Mouse (Mus musculus) CH12F3 (cell line): Measurements from ENCODE around the gene Syt13.

Source experiments
- in situ Hi-C: fragments of 300-500 bp; cut with MboI; formaldehyde crosslinking; loops from 2 replicates; pipeline ENCODE4 v1.14.3; 2020; ENCODE audit warnings: low sequenced_read_pairs

Syt13 gene

DNA sequence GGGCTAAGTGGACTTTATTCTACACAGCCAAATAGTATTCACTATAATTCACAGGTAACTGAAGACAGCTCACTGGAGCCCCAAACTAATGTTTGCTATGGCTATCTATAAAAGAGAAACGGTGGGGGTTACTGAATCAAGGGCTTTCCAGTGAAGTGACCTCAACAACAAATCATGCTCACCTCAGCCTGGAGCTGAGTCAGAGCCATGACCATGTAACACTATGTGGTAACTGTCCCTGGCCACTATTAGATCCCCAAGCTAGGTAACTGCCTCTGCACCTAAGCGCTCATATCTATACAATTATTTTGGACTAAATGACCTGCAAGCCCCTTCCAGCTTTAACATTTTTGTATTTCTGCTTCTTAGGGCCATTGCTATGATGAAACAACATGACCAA lies 42.0 kb downstream of the Syt13 start:
- in situ Hi-C loops, result no loop called here

DNA sequence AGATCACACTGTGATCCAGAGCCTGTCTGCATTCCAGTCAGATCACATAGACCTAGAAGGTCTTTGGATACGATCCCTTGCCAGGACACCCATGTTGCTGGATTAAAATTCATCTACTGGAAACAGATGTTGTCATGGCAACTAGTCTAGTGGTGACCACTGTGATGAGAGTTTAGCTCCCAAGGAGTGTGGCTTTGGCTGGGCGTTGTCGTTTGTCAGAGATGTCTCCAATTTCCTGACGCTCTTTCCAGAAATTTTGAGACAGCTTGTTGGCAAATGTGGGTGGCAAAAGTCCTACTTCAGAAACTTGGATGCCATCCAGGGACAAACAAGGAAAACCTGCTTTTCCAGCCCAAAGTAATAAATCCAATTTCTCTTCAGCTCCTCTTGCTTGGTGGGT lies 43.7 kb downstream of the Syt13 start:
- in situ Hi-C loops, result no loop called here

DNA sequence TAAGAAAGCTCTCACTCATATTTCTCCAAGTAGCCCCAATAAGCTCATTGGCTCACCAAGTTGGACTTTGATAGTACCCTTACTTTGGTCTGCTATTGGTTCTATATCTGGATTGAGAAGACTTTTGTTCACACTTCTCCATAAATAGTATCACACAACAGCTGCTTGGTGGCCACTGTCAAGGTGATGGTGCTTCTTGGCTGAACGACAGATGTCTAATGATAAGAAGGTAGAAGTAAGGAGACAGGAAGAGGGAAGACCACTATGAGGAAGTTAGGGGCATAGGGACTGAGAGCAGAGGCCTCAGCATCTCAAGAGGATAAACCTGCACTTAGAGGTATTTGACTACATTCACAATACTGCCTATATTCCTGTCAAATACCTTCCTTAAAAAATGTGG lies 49.4 kb downstream of the Syt13 start:
- in situ Hi-C loops, result no loop called here

DNA sequence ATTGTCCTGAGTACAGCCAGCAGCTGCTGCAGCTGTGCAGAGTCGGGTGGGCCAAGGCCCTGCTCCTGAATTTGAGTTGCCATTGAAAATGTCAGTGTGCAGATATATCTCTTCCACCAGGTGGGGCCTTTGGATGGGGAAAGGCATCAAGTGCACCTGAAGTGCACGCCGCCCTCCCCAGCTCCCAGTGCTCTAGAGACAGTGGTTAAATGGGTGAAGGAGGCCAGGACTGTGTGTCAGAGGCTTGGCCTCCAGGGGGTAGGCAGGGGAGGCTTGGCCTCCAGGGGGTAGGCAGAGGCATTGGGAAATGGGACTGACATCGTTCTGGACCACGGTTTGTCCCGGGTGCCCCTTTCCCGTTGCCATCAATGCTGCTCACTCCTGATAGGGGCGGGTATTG lies 51.4 kb downstream of the Syt13 start:
- in situ Hi-C loops, result no loop called here

DNA sequence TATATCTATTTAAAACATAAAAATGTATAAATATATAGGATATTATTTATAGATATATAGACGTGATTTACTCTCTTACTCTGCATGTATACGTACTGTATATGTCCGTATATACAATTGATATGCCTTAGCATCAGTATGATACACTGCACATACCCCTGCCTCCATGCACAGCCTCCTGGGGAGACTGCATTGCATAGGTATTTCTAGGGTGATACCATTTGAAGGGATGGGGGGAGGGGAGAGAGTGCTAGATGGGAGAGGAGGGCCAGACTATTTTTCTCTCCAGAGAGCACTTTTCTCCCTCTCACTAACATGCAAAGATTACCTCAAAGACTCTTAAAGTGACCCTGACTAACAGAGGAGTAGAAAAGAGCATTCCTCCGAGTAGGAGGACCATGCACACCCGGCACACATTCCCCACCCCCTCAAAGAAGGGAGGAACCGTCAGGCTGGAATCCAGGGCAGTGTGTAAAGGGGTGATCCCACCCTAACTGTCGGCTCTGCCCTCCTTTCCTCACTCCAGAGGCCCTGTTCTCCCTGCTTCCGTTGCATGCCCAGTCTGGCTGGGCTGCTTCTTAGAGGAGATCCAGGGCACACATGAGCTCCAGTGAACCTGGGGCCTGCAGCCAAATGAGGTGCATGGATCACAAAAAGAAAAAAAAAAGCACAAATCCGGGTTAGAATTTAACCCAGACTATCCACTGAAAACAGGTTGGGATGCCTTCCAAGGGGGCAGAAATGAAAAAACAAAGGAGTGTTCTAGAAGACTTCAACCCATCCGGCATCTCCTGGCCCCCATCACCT lies 52.3 kb downstream of the Syt13 start:
- in situ Hi-C loops, result no loop called here

DNA sequence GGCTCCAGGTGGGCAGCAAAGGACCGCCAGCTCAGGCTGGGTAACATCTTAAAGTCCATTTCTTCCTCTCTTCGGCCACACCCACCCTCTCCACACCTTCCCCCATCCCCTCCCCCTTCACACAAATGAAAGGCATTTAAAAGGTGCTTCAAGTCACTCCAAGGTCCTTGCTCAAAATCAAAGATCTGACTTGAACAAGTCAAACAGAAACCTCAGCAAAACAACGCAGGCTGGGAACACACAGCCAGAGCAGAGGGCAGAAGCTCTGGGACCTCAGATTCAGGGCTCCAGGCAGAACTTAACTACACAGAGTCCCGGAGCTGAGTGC lies 52.9 kb downstream of the Syt13 start:
- in situ Hi-C loops, result no loop called here

DNA sequence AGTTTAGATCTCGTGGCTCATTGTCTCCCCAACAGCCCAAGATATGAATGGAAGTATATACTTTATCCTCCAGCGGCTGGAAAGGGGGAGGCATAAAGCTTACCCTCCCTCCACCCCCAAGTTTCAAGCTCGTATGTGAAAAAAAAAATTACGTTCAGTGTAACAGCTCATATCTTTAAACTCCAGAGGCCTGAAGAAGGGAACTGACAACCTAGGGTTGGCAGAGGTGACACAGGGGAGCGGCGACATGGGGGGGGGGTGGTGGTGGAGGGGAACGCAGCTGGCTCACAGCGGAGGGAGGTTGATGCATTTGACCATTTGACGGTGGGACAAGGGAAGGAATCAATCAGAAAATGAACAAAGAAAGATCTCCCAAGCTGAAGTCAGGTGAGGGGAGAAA lies 56.2 kb downstream of the Syt13 start:
- in situ Hi-C loops, result no loop called here

DNA sequence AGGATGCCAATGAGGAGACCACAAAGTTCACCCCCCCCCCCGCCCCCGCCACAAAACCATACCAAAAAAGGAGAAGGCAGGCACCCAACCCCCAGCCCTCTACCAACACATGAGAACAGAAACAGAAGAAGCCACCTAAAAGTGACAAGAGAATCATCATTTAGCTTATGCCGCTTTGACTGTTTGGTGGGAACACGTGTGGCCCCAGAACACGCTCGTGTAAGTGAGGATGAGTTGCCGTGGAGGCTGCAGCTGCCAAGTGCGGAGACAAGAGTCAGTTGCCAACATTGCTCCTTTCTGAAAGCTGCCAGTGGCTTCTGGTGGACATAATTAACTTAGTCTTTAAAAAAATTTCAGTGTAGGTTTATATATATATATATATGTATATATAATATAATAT lies 56.6 kb downstream of the Syt13 start:
- in situ Hi-C loops, result no loop called here

DNA sequence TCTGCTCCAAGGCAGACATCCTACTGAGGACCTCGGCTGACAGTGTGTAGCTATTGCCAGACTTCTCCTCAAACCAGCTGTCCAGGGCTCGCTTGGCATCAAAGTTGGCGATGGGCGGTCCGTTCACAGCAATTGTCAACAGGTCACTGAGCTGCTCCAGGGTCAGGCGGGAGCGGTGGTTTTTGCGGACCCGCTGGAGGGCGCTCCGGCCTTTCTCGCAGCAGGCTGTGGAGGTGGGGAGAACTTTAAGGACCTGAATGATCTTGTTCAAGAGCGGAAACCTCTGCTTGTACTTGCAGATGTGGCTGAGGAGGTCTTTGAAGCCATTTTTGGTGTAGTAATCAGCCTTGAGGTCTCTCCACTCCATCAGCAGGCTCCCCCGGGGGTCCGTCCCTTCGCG lies 57.2 kb downstream of the Syt13 start:
- in situ Hi-C loops, result no loop called here

DNA sequence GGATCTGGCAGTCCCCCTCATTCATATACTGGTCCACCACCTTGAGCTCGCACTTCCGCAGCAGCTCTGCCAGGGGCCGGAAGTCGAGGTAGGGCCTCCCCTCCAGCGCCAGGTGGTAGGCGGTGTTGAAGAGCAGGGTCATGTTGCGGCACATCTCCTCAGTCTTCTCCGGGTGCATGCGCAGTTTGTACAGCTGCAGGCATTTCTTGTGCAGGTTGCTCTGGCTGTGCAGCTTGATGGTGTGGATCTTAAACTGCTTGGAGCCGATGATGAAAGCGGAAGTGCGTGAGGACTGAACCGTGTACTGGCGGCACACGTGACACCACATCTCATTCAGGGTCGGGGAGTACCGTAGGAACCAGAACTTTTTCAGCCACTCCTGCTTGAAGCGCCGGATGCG lies 58.7 kb downstream of the Syt13 start:
- in situ Hi-C loops, result no loop called here

DNA sequence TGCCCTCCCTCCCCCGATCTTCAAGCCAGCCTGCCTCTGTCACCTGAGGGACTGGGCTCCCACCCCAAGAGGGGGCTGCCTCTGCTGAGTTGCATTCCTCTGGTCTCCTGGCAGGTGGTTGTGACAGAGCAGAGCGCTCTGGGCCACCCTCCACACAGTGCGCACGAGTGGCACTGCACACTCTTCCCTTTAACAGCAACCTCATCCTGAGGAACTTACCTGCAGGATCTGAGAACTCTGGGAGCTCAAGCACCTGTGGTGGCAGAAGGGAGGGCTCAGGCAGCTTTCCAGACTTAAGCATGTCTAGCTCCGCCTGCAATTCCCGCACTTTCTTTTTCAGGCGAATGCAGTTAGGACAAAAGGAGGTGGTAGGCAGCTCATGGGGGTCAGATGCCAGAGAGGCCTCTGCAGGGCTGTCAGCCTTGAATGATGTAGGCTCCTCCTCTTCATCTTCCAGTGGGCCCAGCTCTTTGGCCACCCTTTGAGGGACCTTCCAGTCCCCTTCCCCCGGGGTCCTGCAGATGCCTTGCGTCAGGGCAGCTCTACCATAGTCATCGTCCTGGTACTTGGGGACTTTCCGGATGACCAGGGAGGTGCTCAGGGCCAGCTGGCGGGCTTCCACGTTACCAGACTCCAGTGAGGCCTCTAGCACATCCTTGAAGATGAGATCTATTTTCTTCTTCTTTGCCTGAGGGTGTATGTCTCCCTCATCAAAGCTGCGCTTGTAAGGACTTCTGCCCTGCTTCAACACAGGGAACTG lies 60.3 kb downstream of the Syt13 start:
- in situ Hi-C loops, result no loop called here

DNA sequence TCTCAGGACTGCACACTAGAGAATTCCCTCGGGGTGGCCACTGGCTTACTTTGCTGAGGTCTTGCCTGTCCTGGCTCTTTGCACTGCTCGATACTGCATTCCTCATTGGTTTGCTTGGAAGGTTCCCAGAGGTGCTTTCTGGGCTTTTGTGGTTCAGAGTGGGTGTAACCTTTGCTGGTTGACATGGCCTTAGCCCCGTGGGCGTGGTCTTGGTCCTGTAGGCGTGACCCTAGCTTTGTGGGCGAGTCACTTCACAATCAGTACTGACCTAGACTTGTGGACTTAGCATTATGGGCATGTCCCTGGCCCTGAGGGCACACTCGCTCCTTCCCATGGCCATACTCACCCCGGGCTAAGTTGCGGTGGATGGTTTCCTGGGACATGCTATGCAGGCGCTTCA lies 65.3 kb downstream of the Syt13 start:
- in situ Hi-C loops, result no loop called here

DNA sequence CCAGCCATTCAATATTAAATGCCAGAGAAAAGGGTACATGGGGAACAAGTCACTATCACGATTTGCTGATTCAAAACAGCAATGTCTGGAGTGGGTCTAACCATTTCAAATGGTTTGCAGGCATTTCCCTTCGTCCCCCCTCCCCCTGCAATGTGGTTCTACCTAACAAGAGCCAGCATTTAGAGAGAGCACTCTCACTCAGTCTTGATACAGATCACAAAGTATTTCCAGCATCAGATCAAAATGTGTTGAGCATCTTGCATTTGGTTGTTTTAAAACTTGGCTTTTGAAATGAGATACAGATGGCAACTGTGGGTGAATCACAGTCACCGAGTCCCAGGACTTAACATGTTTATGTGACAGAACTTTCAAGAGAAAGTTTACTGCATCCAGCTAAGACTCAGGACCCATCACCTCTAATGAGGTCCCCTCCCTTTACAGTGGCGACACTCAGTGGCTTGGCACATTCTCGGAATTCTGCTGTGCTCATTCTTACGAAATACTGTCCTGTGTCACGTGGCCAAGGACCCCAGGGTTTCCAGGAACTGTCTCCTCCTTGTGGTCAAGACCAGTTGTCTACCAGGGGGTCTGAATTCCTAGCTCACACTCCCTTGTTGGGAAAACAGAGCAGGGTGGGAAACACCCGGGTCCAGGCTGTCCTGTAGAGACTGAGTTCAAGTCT lies 67.8 kb downstream of the Syt13 start:
- in situ Hi-C loops, result no loop called here

DNA sequence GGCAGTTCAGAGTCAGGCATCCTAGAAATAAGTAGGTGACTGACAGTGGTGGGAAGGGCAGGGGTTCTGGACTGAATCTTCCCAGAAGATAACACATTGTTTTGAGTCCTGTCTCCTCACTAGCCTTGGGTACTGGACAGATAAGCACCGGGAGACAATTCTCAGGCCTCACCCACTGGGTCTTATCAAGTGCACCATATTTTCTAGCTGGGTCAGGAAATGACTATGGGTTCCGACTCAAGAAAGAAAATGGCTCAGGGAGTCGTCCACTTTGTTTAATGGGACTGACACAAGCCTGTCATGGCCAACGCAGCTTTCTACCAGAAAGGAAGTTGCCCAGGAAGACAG lies 68.3 kb downstream of the Syt13 start:
- in situ Hi-C loops, result no loop called here

DNA sequence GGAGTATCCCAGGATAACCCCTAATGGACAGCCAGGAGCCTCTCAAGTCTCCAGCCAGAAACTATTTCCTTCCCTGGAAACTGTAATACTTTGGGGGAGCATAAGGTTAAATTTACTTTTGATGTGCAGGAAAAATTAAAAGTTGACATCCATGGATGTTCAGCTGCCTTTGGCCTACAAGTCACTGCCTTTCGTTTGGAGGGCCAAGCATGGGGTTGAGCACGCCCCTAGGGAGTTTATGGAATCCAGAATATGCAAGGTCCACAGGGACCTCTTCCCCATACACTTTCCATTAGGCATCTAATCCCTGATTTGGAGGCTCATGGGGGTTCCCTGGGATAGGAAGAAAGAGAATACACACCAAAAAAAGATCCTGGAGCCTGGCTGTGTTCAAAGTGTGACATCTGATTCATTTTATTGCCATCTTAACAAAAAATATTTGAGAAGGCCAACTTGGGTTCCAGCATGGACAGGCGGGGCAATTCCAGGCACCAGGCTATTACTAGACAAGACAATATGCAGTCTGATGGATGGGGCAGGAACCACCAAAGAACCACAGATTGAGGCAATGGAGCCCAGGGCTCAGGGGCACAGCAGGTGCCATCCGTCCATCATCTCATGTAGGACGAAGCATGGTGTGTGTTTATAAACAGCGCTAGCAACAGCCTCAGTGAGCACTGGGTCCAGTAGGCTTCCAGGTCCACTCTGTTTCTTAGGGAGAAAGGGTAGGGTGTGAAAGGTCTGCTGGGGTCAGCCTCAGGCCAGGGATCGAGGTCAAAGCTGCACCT lies 69.6 kb downstream of the Syt13 start:
- in situ Hi-C loops, result no loop called here

DNA sequence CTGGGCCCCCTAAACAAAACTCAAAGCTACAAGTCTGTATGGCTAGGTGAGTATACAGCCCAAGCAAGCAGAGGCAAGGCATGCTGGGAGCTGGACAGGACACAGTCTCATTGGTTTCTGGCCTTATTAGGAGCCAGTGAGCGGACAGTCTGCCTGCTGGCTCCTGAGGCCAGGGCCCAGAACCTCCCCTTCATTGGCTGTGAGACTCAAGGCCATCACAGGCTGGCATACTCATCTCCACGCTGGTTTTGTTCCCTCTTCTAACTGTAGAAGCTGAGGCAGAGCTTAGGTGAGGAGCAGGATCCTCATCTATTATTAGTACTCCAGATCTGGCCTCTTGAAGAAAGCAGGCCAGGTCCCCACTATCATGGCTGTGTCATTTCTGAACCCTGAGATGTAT lies 70.3 kb downstream of the Syt13 start:
- in situ Hi-C loops, result no loop called here

DNA sequence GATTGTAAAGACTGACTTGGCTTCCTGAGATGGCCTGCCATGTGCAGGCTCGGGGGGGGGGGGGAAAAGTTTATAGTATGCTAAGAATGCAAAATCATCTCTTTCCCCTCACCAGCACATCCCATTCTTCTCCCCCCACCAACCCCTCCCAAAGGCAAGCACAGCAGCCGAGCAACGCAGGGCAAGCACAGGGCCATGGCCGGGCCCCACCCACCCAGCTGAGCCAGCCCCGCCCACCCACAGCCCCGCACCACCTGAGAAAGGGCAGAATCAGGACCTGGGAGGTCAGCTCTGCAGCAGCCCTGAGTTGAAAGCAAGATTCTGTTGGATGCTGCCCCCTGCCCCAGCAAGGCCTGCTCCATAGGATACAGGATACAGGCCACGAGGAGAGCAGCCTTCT lies 70.7 kb downstream of the Syt13 start:
- in situ Hi-C loops, result no loop called here

DNA sequence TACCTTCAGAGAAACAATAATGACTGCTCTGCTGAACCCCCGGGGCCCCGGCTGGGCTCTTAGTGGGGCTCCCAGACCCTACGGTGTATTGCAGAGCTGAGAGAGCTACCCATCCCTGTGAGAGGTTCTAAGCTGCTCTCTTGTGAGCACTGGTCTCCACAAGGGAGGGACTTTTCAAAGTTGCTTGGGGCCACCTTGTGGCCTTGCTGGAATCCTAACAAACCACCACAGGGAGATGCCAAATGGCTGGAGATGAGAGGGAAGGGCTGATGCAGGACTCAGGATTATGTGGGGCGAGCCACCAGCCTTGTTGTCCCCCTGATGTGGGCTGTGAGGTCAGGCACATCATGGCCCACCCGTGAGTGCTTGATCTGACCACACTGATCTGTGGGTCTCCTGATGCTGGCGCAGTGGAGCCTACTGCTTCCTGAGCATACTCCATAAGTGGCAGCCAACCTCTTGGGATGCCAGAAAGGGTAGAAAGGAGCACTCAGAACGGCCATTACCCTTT lies 72.3 kb downstream of the Syt13 start:
- in situ Hi-C loops, result no loop called here

DNA sequence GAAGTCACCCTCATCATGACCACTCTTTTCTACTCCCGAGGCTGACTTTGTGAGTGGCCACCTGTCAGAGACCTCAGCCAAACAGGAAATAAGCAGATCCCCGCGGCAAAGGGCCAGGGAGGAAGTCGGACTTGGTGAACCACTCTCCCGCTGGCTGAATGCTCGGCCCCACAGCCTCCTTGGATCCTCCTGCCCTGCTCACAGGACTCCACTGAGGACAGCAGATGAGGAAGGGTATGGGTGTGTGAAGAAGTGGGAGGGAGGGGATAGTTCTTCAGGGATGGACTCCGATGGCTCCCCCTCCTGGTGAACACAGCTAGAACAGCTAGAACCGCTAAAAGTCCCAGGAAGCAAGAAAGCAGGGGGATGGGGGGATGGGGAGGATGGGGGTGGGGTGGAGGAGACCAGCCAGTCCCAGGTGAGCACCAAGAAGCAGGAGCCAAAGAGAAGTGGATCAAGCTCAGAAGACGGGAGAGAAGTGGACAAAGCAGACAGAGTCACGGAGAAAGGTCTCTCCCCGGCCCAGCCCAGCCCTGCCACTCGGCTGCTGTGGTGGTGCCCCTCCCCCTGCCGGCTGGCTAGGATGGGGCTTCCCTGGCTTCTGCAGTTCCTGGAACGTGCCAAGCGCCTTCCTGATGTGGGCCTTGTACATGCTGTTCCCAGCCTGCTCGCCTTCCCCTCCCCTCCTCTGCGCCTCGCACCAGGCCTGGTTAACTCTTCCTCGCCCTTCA lies 73.2 kb downstream of the Syt13 start:
- in situ Hi-C loops, result no loop called here

DNA sequence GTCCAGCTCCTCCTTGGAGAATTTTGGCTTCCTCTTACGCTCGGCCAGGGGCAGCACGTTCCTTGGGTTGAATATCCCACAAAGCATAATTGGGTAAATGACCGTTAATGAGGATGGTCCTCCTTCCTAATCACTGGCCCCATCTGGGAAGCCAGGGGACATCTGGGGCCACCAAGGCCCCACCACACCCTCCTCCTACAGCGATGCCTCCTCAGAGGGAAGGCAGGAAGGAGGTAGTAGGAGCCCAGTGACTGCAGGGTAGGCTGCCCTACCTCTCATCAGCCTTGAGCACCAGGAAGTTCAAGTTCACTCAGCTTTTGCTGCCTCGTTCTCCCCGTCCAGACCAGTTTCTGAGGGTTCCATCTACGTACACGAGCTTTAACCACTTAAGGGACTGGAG lies 74.7 kb downstream of the Syt13 start:
- in situ Hi-C loops, result no loop called here

DNA sequence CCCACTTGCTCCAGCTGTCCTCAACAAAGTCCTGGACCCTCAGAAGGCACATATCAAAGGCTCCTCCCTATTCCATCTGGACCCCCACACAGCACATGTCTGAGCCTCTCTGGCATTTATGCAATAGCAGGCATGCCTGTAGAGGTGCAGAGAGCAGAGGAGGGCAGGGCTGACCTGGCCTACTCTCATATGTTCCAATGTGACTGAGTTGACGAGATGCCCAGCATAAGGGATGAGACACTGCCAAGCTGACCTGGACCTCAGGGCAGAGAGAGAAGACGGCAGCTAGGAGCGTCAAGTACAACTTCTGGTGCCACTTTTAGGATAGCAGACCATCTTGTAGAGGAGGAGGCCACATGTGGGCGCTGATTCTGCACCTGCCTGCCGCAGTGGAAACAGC lies 77.1 kb downstream of the Syt13 start:
- in situ Hi-C loops, result no loop called here
